Mouse (Mus musculus): ENCODE results near the gene Grin2d. TPM values are rescaled to one million over a fixed set of nuclear protein-coding genes. Genes with fewer than 3 reads are reported as not detected.

The Grin2d gene
- polyA plus RNA-seq, 1 experiment from 2014 or later, result 0.07 TPM

GRCm38 (mm10) chr7:45869787-45870186, 8.4 kb downstream of the Grin2d start:
- Histone ChIP-seq H3K9me3 (replicated peaks) (no peaks in the 10 kb centered on the region), H3K27ac (no peak overlapping the region), H3K4me1 (replicated peaks) (peaks cover 38% of the 10 kb centered on the region), H3K4me3 (replicated peaks) (no peak overlapping the region), H3K9ac (no peak overlapping the region), H3K36me3 (peaks cover 9% of the 10 kb centered on the region), H3K27me3 (peaks cover 70% of the 10 kb centered on the region), H3K4me2 (0 out of 2 replicates have a peak overlapping the region, but pooled peaks have one; percentile 8)
- ATAC-seq (ENCODE audit: low read depth), result no peak
- 4% methylated on average over 14 of the region's 14 CpGs for WGBS (ENCODE audit: insufficient replicate concordance)
- no peak for DNase-seq

GRCm38 (mm10) chr7:45869107-45869670, 9.0 kb downstream of the Grin2d start:
- 24% methylated on average over 8 of the region's 8 CpGs for WGBS (ENCODE audit: insufficient replicate concordance)
- Histone ChIP-seq H3K9ac (no peak overlapping the region), H3K36me3 (peaks cover 3% of the 10 kb centered on the region), H3K27ac (no peak overlapping the region), H3K27me3 (peaks cover 70% of the 10 kb centered on the region), H3K4me3 (replicated peaks) (no peak overlapping the region), H3K4me2 (0 out of 2 replicates have a peak overlapping the region, but pooled peaks have one; percentile 8), H3K4me1 (replicated peaks) (peaks cover 32% of the 10 kb centered on the region), H3K9me3 (replicated peaks) (no peaks in the 10 kb centered on the region)
- no peak for DNase-seq
- ATAC-seq (ENCODE audit: low read depth), result no peak

- Histone ChIP-seq H3K36me3 (no peaks in the 10 kb centered on the region), H3K4me1 (replicated peaks) (peaks cover 24% of the 10 kb centered on the region), H3K4me2 (no peak overlapping the region), H3K9me3 (replicated peaks) (no peaks in the 10 kb centered on the region), H3K9ac (no peak overlapping the region), H3K27me3 (peaks cover 70% of the 10 kb centered on the region), H3K4me3 (replicated peaks) (no peak overlapping the region), H3K27ac (no peak overlapping the region)
- ATAC-seq (ENCODE audit: low read depth) (no peak), DNase-seq (no peak)
- 26% methylated on average over 2 of the region's 2 CpGs for WGBS (ENCODE audit: insufficient replicate concordance)
Observed at GRCm38 (mm10) chr7:45867871-45868270, 10.3 kb downstream of the Grin2d start.

GRCm38 (mm10) chr7:45865925-45866910, 12.0 kb downstream of the Grin2d start:
- Histone ChIP-seq H3K9me3 (replicated peaks) (no peaks in the 10 kb centered on the region), H3K36me3 (no peaks in the 10 kb centered on the region)

GRCm38 (mm10) chr7:45864435-45864834, 13.7 kb downstream of the Grin2d start:
- Histone ChIP-seq H3K9me3 (replicated peaks) (no peaks in the 10 kb centered on the region), H3K27me3 (peaks cover 70% of the 10 kb centered on the region), H3K4me3 (replicated peaks) (no peak overlapping the region), H3K4me2 (no peak overlapping the region), H3K36me3 (no peaks in the 10 kb centered on the region), H3K4me1 (replicated peaks) (peaks cover 19% of the 10 kb centered on the region), H3K9ac (no peak overlapping the region), H3K27ac (no peak overlapping the region)
- WGBS (ENCODE audit: insufficient replicate concordance), result 45% methylated on average over 3 of the region's 3 CpGs
- DNase-seq (no peak), ATAC-seq (ENCODE audit: low read depth) (no peak)

More at GRCm38 (mm10) chr7:45865925-45866910, 12.0 kb downstream of the Grin2d start:
- ATAC-seq (ENCODE audit: low read depth), result peak; percentile 75
- WGBS (ENCODE audit: insufficient replicate concordance), result under 1% methylated on average over 109 of the region's 117 CpGs
- Histone ChIP-seq H3K27me3 (peaks cover 72% of the 10 kb centered on the region), H3K9ac (peak overlapping the region; percentile 72), H3K4me2 (peak overlapping the region; percentile 93), H3K27ac (no peak overlapping the region), H3K4me3 (replicated peaks) (peak overlapping the region; percentile 67), H3K4me1 (replicated peaks) (peaks cover 24% of the 10 kb centered on the region)
- DNase-seq, result peak; percentile 73

- Histone ChIP-seq H3K27me3 (peaks cover 69% of the 10 kb centered on the region), H3K27ac (no peak overlapping the region), H3K9ac (no peak overlapping the region), H3K4me2 (no peak overlapping the region), H3K36me3 (no peaks in the 10 kb centered on the region), H3K9me3 (replicated peaks) (no peaks in the 10 kb centered on the region), H3K4me3 (replicated peaks) (no peak overlapping the region), H3K4me1 (replicated peaks) (peaks cover 10% of the 10 kb centered on the region)
- no peak for ATAC-seq (ENCODE audit: low read depth)
- DNase-seq, result no peak
- 70% methylated on average over 7 of the region's 7 CpGs for WGBS (ENCODE audit: insufficient replicate concordance)
Observed at GRCm38 (mm10) chr7:45862804-45863203, 15.4 kb downstream of the Grin2d start.

- Histone ChIP-seq H3K27ac (no peak overlapping the region), H3K4me2 (no peak overlapping the region), H3K27me3 (peaks cover 74% of the 10 kb centered on the region), H3K36me3 (no peaks in the 10 kb centered on the region), H3K4me3 (replicated peaks) (no peak overlapping the region), H3K9ac (no peak overlapping the region), H3K4me1 (replicated peaks) (peaks cover 10% of the 10 kb centered on the region), H3K9me3 (replicated peaks) (no peaks in the 10 kb centered on the region)
- ATAC-seq (ENCODE audit: low read depth), result no peak
- DNase-seq, result no peak
- 38% methylated on average over 4 of the region's 4 CpGs for WGBS (ENCODE audit: insufficient replicate concordance)
Observed at GRCm38 (mm10) chr7:45859008-45859407, 19.2 kb downstream of the Grin2d start.

GRCm38 (mm10) chr7:45856950-45857901, 21.0 kb downstream of the Grin2d start:
- H3K4me3 ChIP-seq (replicated peaks), result peak overlapping the region; percentile 32
- H3K4me2 ChIP-seq, result peak overlapping the region; percentile 51
- DNase-seq (no peak), ATAC-seq (ENCODE audit: low read depth) (no peak)
- H3K4me1 ChIP-seq (replicated peaks), result peaks cover 10% of the 10 kb centered on the region
- no peaks in the 10 kb centered on the region for H3K9me3 ChIP-seq (replicated peaks)
- no peak overlapping the region for H3K27ac ChIP-seq
- H3K27me3 ChIP-seq, result peaks cover 67% of the 10 kb centered on the region
- WGBS (ENCODE audit: insufficient replicate concordance), result 3% methylated on average over 30 of the region's 30 CpGs
- no peaks in the 10 kb centered on the region for H3K36me3 ChIP-seq
- H3K9ac ChIP-seq, result no peak overlapping the region

GRCm38 (mm10) chr7:45853089-45853488, 25.1 kb downstream of the Grin2d start:
- WGBS (ENCODE audit: insufficient replicate concordance), result 70% methylated on average over 12 of the region's 12 CpGs
- Histone ChIP-seq H3K4me2 (no peak overlapping the region), H3K4me1 (replicated peaks) (peaks cover 10% of the 10 kb centered on the region), H3K4me3 (replicated peaks) (no peak overlapping the region), H3K27ac (no peak overlapping the region), H3K9ac (no peak overlapping the region), H3K27me3 (peaks cover 45% of the 10 kb centered on the region), H3K9me3 (replicated peaks) (no peaks in the 10 kb centered on the region), H3K36me3 (no peaks in the 10 kb centered on the region)
- ATAC-seq (ENCODE audit: low read depth) (no peak), DNase-seq (no peak)

GRCm38 (mm10) chr7:45850661-45851060, 27.5 kb downstream of the Grin2d start:
- DNase-seq, result no peak
- ATAC-seq (ENCODE audit: low read depth), result no peak
- H3K9me3 ChIP-seq (replicated peaks), result no peaks in the 10 kb centered on the region
- no peak overlapping the region for H3K27ac ChIP-seq
- no peak overlapping the region for H3K4me2 ChIP-seq
- peaks cover 25% of the 10 kb centered on the region for H3K27me3 ChIP-seq
- no peak overlapping the region for H3K4me3 ChIP-seq (replicated peaks)
- WGBS (ENCODE audit: insufficient replicate concordance), result 46% methylated on average over 3 of the region's 3 CpGs
- no peaks in the 10 kb centered on the region for H3K4me1 ChIP-seq (replicated peaks)
- no peak overlapping the region for H3K9ac ChIP-seq
- no peaks in the 10 kb centered on the region for H3K36me3 ChIP-seq

Measured in liver, embryonic 13.5 days (tissue).